Mouse (Mus musculus) spleen, postnatal 0 days (tissue): ENCODE results near the gene Grcc10. TPM values are rescaled to one million over a fixed set of nuclear protein-coding genes. Genes with fewer than 3 reads are reported as not detected.

Source experiments
- microRNA counts: library from miRNA; unstranded; fragments of <30 nt; microRNA quantifications from one replicate; lab custom pipeline; 2015
- polyA plus RNA-seq: library from polyadenylated mRNA; unstranded; fragments of >200 nt; fragmentation: Nextera tagmentation; extraction: Ambion mirVana; gene quantifications from 2 replicates; pipeline ENCODE4 v1.2.1, GENCODE M21; 2015

Gene Grcc10
- polyA plus RNA-seq: 145 and 183 TPM in 2 replicates

DNA sequence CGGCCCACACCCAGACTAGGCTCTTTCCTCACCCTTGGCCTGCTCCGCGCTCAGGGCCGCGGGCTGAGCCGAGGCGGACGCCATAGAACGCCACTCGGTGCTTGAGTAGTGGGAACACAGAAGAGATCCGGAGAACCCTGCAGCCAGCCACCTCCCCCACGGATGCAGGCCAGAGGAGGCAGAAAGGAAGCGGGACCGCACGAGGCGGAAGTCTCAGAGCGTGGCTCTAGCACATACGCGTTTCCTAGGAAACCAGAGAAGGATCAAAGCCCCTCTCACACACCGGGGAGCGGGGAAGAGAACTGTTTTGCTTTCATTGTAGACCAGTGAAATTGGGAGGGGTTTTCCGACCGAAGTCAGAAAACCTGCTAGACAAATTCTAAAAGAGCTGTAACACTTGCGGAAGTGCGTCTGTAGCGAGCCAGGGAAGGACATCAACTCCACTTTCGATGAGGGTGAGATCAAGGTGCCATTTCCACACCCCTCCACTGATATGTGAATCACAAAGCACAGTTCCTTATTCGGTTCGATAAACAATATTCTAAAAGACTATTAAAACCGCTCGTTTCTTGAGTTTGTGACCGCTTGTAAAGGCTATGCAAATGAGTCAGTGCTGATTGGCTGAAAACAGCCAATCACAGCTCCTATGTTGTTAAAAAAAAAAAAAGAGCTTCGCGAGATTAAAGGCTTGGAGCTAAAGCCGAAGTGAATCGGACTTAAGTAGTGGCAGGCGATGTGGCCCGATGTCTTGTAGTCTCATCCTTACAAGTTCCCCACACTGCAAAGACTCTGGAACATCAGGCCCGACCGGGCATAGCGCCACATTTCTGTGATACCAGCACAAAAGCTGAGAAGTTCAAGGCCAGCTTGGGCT, at the start of gene Grcc10:
Gene Grcc10, minus strand, starts transcription at position 487 of the 874 bp plus-strand sequence.

DNA sequence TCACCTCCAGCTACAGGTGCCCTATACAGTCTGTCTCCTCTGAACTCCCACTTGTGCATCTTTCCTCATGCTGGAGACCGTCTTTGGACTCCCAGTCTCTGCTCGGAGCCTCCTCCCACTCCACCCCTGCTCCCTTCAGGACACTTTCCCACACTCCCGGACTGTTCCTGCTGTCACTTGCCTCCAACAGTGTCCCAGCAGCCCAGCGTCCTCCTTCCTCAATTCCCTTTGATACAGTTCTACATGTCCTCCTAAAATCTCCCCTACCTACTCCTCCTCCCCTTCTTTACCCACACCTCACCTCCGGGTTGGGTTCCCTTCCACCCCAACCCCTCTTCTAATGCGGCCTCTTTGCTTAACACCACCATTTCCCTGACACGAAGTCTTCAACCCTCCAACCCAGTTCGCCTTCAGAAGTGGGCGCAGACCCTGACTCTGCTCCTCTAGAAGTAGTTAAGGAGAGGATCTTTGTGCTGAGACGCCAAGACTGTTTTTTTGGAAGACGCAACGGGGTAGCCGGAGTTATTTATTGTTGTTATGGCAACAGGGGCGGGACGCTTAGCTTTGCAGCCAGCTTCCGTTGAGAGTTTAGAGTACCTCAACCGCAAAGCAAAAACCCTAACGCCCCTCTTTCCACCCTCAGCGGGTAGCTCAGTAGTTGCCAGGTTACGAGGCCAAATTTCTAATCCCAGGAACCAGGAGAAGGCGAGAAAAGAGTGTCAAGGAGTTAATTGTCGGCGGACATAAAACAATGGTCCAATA, 38.2 kb upstream of the Grcc10 start, which contains the start of gene Lrrc23:
Gene Lrrc23, minus strand, starts transcription at position 506 of the 762 bp plus-strand sequence.

DNA sequence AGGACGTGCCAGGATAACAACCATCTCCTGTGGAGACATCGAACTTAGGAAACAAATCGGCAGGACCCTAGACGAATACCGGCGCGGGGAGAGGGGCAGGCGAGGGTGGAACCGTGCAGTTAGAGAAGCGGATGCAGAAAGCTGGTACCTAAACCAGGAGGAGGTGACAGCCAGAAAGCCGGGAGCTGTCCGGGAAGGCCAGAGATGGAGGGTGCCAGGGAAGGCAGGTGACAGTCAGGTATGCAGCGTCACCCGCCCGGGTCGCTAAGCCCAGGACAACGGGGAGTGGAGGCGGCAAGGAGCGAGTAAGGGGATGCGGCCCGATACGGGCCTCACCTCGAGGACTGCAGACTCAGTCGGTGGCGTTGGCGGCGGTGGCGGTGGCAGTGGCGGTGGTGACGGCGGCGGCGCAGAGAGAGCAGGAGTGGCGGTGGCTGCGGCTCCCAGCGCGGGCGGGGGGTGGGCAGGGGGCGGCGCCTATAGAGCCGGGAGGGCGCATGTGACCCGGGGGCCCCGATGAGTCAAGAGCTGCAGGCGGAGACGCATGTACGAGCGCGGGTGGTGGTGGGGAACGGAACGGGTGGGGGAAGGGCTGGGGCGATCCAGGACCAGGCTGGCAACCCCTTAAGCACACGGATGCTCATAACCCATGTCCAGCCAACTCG, 28.1 kb upstream of the Grcc10 start, which contains the start of gene Eno2:
Gene Eno2, minus strand, starts transcription at position 573 of the 665 bp plus-strand sequence.

DNA sequence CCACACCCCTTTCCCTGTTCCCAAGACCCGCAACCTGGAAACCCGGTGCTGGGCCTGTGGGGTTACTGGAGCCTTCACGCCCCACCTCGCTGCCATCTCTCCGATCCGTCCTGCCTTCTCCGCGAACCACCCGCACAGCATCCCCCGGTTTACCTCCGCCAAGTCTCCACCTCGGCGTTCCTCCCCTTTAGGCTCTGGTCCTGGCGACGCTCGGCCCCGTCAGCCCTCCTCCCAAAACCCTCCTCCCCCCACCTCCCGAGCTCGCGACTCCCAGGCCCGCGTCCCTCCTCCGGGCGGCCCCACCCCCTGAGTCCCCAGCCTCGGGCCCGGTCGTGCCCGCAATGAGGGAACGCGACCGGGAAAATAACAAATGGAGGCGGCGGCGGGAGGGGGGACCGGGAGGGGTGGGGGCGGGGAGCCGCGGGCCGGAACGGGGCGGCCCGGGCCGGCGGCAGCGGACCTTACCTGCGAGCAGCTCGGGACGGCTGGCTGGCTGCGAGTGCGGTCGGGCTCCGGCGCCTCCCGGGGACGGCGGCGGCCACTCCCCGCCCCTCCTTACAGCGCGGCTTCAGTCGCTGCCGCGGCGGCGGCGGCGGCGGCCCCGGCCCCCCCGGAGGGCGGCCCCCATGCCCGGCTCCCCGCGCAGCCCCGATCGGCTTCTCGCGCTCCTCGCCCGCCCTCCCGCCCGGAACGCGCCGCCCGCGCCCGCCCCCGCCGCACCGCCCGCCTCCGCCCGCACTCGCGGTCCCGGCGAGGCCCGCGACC, 14.8 kb upstream of the Grcc10 start, which contains the start of the genes Gm45234 and Atn1:
Gene Gm45234, minus strand, starts transcription at position 191 of the 765 bp plus-strand sequence.
Gene Atn1, minus strand, starts transcription at position 694 of the 765 bp plus-strand sequence.

DNA sequence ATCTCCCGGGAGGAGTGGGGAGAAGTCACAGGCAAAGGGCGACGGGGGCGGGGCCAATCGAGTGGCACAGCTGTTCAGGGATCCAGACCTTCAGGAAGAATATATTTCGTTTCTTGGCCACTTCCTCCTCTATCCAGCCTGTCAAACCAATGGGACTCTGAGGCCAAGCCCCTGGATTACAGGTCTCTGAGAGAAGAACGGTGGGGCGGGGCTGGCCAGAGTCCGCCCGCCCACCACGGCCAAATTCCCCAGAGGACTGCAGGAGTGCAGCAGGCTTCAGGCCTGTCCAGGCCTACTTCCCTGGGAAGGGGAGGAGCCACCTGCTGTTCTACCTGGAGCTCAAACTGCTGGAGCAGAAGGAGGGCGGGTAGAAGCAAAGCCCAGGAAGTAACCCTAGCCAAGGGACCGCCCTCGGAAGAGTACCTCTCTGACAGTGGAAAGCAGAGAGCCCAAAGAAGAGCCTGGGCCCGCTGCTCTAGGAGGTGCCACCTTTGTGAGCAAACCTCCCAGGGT, 2.6 kb downstream of the Grcc10 start, which contains the start of gene Ptpn6:
Gene Ptpn6, minus strand, starts transcription at position 204 of the 513 bp plus-strand sequence.

DNA sequence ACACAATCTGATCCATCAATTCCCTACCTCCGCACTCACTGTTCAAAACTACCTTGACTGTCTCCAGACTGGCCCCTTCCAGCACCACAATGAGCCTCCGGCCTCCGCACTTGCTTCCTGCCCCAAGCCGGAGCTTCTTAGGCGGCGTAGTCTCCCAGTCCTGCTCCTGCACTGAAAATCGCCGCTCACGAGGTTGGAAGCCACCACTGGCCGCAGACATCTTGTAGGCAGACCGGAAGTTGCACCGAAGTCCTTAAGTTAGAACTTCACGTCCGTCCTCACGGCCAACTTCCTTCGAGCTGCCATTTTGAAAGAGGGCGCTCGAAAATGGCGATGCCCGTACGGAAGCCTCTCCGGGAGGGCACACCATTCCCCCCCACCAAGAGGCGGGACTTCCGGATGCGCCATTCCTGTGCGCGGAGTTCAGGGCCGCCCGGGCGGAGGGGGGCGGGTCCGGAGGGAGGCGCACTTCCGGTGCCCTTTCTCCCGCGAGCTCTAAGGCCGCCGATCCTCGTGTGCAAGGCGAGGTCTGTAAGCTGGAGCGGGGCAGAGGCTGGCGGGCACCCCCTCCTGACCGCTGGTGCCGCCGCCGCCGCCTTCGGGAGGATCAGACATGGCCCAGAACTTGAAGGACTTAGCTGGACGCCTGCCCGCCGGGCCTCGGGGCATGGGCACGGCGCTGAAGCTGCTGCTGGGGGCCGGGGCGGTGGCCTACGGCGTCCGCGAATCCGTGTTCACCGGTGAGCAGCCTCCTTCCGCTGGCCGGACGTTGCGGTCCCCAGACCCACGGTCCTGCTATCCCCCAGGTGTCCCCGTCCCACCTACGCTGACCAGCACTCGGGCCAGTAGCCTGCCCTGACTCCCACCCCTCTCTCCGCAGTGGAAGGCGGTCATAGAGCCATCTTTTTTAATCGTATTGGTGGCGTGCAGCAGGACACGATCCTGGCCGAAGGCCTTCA, 29.1 kb downstream of the Grcc10 start, which contains the start of the genes Emg1 and Phb2:
Gene Emg1, minus strand, starts transcription at position 355 of the 959 bp plus-strand sequence.
Gene Phb2, plus strand, starts transcription at position 513 of the 959 bp plus-strand sequence.

MicroRNAs within 50 kb of the gene (microRNA counts, 519-probe panel; counts per million panel counts)
- microRNA mmu-miR-141 (lab: Ali Mortazavi, UCI) (3,574 counts per million, percentile 9 among the panel's probes with 10 or more counts), microRNA mmu-miR-200c (lab: Ali Mortazavi, UCI) (4,839 counts per million, percentile 31 among the panel's probes with 10 or more counts)

Other genes starting within 250 kb of the Grcc10 start
- gene C1rl, start 248.3 kb downstream of the Grcc10 start, polyA plus RNA-seq: 3.5 and 4.1 TPM in 2 replicates
- gene C1ra, start 229.0 kb downstream of the Grcc10 start, polyA plus RNA-seq: 11.5 and 15.6 TPM in 2 replicates
- 12.0 and 16.3 TPM in 2 replicates for gene C1s1, start 199.0 kb downstream of the Grcc10 start, polyA plus RNA-seq
- not detected in 2 replicates for gene C1rb, start 171.1 kb downstream of the Grcc10 start, polyA plus RNA-seq
- gene C1s2, start 105.3 kb downstream of the Grcc10 start, polyA plus RNA-seq: 0.05 TPM in 1 of 2 replicates, not detected in the other
- 47.7 and 54.4 TPM in 2 replicates for gene Lpcat3, start 78.3 kb downstream of the Grcc10 start, polyA plus RNA-seq
- gene Emg1, start 29.2 kb downstream of the Grcc10 start, polyA plus RNA-seq: 167 and 173 TPM in 2 replicates
- gene Phb2, start 29.0 kb downstream of the Grcc10 start, polyA plus RNA-seq: 266 and 287 TPM in 2 replicates
- gene Ptpn6, start 2.7 kb downstream of the Grcc10 start, polyA plus RNA-seq: 71.3 and 92.3 TPM in 2 replicates
- gene Gm45234, start 14.6 kb upstream of the Grcc10 start, polyA plus RNA-seq: not detected in 2 replicates
- 3.3 and 5.1 TPM in 2 replicates for gene Atn1, start 15.2 kb upstream of the Grcc10 start, polyA plus RNA-seq
- 1.1 and 1.7 TPM in 2 replicates for gene Eno2, start 28.3 kb upstream of the Grcc10 start, polyA plus RNA-seq
- gene Lrrc23, start 38.4 kb upstream of the Grcc10 start, polyA plus RNA-seq: not detected in 2 replicates
- gene Spsb2, start 67.3 kb upstream of the Grcc10 start, polyA plus RNA-seq: 10.9 and 12.5 TPM in 2 replicates
- 232 and 238 TPM in 2 replicates for gene Tpi1, start 72.9 kb upstream of the Grcc10 start, polyA plus RNA-seq
- 55.3 and 56.8 TPM in 2 replicates for gene Usp5, start 88.1 kb upstream of the Grcc10 start, polyA plus RNA-seq
- gene Cdca3, start 88.2 kb upstream of the Grcc10 start, polyA plus RNA-seq: 223 and 253 TPM in 2 replicates
- gene Gnb3, start 98.9 kb upstream of the Grcc10 start, polyA plus RNA-seq: 0.58 and 0.59 TPM in 2 replicates
- 3.7 and 6.6 TPM in 2 replicates for gene P3h3, start 116.4 kb upstream of the Grcc10 start, polyA plus RNA-seq
- gene Gpr162, start 122.6 kb upstream of the Grcc10 start, polyA plus RNA-seq: 0.16 and 0.99 TPM in 2 replicates
- gene Cd4, start 146.8 kb upstream of the Grcc10 start, polyA plus RNA-seq: 0.23 and 0.62 TPM in 2 replicates
- gene Lag3, start 170.3 kb upstream of the Grcc10 start, polyA plus RNA-seq: 1.6 and 2.9 TPM in 2 replicates
- 66.4 and 88.8 TPM in 2 replicates for gene Ptms, start 178.7 kb upstream of the Grcc10 start, polyA plus RNA-seq
- 110 and 118 TPM in 2 replicates for gene Mlf2, start 190.0 kb upstream of the Grcc10 start, polyA plus RNA-seq
- 55.1 and 59.7 TPM in 2 replicates for gene Cops7a, start 224.2 kb upstream of the Grcc10 start, polyA plus RNA-seq